Mouse (Mus musculus) T-cell, adult 2 months (primary cell): Measurements from ENCODE around the gene Ppargc1a.

Experiments
- DNase-seq: peaks from one replicate; pipeline ENCODE4 v3.0.0; 2022; ENCODE audit warnings: low spot score

The Ppargc1a gene

DNA sequence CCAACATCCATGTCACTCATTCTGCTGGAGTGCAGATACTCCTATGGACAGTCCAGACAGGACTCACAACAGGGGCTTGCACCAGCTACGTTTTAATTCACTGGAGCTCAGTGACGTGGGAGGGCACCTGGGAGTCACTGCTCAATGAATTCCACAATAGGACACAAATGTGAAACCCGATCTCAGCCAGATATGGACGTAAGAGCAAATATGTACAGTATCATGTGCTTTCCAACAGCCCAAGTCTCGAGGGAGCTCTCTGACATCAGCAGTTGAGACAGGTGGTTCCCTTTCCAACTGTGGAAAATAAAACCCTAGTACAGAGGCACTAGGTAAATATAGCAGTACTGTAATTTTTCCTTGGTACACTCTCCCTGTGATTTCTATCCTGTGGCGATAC, at the start of gene Ppargc1a:
Gene Ppargc1a, minus strand, starts transcription at position 68 of the 400 bp plus-strand sequence.
- no peak for DNase-seq

DNA sequence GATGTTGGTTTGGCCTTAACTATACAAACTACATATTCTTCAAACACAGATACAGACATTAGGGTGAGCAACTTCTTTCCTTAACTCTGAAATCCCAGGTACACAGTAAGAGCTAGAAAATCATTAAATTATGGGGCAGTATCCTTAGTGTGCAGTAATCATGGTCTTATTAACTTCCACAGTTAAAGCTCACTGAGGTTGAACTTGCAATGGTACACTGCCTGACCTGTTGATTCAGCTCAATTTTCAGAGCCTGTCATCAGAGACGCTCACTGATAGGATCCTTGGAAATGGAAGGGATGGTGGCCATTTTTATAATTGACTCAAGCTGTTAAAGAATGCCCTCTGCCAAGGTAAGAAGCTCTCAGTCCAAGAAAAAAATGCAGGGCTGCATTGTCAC, 49.4 kb upstream of the Ppargc1a start:
- no peak for DNase-seq

DNA sequence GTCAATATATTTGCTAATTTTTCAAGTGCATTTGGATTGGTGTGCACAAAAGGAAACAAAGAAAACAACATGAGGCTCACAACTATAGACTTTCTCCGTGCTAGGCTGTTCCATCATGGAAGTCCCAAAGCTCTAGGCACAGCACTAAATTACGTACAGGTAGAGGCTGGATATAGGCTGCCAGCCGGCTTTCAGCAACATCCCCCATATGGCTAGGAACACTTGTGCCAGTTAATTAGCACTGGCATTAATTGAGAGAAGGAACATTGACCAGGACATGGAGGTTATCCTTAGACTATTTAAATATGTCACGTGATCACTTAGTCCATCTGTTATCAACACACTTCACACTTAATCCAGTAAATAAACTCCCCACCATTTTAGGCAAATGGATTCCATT, 44.5 kb upstream of the Ppargc1a start:
- no peak for DNase-seq

DNA sequence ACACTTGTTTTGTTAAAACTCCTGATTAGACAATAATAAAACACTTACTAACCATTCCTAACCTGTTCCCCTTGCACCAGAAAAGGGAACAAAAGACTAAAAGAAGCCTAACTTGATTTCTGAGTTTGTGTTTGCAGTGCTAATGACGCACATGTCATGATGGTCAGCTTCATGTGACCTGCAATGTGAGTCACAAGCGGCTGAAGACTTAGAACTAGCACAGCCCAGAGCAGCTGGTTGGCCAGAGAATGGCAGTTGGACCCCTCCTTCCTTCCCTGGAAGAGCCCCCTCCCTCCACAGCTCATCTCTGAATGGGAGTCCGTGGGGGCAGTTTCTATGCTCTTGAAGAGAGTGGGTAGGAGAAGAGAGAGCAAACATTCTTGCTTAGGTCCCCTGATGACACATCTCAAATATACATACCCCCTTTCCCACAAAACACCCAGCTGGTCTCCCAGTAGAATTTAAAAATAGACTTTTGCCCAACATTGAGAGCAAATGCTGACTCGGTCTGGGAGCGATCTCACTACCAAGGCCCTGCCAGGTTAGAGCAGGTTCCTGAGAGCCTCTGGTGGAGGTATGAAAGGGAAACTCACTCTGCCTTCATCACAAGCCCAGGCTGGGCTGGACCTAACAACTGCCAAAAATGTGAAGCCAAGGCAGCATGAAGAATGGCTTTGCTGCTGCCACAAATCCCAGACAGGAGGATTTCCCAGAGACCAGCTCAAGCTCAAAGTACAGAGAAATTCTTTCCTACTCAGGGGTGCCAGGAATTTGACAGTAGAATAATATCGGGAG, 40.4 kb upstream of the Ppargc1a start:
- no peak for DNase-seq

DNA sequence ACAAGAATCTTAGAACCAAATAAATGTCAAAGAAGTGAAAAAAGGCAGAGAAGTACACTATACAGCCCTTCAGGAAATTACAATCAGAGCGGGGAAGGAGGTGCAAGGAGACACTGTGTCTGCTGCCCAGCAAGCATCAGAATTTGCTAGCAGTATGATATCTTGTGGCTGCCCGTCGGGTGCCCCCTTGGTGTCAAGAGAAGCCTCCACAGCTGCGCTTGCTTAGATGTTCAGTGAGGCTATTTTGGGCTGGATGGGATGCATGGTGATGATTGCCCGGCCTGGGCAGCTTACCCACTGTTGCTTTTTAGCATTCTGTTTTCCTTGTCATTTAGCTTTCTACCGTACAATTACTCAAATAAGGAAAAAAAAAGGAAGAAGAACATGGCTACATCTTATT, 32.0 kb upstream of the Ppargc1a start:
- DNase-seq: no peak

DNA sequence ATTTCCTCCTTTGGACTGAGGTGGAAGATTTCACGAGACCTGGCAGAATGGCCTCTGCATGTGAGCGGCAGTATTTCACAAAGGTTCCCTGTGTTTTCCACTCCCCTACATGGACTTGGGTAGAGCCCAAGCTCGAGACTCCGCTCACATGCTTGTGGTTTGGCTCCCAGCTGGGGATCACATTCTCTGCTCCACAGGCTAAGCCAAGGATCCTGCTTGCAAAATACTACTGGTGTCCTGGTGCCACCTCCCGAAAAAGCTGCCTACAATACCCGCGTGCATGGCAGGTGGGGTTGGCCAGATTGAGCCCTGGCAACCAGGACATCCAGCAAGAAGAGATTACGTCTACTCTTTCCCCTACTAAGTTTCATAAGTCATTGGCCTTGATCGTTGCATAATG, 28.1 kb upstream of the Ppargc1a start:
- DNase-seq: no peak

DNA sequence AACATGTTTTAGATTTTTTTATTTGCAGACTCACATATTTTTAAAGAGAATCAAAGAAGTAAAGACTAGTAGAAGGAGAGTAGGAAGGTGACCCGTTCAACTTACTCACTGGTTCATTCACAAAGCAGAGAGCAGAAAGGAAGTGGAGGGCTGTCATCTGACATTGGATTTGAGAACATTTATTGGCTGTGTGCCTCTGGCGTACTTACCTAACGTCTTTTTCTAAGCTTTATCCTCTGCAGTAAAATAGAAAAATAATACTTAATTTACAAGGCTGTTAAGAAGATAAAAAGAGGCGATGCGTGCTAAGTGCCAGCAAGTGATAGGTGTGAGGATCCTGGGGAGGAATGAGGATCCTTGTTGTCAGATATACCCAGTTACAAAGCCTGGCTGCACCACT, 24.7 kb upstream of the Ppargc1a start:
- no peak for DNase-seq

DNA sequence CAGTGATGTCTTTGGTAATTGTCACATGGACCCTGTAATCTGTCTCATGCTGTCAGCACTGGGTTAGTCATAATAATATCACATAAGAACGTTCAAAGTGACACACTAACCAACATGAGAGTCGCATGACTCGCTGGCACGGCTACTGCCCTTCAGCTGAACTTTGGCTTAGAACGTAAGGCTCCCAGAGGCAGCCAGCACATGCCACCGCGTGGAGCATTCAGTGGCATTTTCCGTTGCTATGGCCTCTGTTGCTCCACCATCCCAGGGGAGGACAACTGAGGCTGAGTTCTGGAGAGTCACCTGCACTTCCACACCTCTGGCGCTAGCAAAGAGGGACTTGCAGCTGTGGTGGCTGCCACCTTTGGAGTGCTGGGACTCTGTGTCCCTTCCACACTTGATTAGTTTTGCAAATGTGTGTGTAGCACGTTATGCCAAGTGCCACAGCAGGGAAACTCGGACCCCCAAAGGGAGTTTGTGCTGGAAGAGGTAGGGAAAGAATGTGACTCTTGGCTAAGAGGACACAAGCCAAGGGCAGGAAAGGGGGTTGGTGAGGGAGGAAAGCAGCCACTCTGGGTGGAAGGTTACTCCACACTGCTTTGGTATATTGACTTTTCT, 24.1 kb upstream of the Ppargc1a start:
- no peak for DNase-seq

DNA sequence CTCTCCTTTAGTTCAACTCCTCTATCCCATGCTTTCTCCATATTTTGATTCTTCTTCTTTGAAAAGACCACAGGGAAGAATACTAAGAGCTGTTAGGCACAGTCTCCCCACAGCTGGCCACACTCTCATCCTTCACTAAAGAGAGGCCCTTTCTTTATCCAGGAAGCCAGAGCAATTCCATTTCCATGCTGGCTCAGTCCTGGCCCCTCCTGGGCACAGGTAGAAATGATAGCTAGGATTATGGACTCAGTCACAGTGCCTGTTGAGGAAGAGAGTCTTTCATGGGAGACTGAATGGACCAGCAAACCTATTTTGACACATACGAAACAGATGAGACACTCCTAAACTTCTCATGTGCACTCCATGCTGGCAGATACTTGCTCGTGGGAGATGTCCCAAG, 18.7 kb upstream of the Ppargc1a start:
- no peak for DNase-seq

DNA sequence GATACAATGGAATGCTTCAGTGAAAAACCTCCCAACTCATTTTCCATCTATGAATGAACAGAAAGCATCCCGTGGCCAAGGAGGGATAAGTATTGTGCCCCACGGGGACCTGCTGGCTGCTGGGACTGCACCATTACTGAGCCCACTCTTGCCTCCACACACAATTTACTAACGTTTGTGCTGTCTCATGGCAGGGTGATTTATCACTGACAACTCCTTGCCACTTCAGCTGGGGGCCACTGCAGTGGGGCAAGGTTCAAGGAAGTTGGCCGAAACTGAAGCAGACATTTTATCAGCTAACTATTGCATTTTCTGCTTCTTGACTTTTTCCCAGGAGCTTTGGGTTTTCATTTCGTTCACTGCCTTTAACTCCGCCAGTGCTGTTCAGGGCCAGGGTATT, 17.5 kb upstream of the Ppargc1a start:
- no peak for DNase-seq

DNA sequence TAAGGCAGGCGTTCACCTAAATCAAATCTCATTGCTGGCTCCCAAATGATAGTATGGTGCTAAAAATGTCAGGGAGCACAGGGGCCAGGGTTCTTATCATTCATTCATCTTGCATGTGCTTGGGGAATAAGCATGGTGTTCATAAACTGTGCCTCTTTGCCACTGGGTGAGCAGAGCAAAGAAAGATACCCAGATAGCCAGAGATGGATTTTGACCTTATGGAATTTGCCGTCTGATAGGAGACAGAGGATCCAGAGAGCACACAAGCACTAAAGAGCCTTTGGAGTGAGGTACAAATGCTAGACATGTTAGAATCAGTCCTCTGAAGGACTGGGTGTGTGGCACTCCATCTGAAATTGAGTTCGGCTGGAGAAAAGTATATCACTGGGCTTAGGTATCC, 16.7 kb upstream of the Ppargc1a start:
- no peak for DNase-seq

DNA sequence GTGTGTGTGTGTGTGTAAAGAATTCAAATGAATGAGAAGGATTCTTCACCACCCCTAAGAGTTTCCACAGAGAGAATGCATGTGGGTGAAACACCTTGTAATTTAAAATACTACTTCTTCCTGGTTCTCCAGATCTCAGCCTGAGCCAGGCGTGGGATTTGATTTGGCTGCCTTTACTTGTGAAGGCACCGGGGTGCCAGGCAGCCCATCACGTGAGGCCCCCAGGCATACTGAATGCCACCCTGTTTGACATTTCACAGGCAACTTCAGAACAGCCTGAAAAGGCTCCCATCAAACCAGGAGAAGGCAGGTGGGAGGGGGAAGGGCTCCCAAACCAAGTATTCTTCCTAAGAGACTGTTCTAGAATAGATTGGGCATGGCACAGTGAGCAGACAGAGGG, 16.1 kb upstream of the Ppargc1a start:
- DNase-seq: no peak

DNA sequence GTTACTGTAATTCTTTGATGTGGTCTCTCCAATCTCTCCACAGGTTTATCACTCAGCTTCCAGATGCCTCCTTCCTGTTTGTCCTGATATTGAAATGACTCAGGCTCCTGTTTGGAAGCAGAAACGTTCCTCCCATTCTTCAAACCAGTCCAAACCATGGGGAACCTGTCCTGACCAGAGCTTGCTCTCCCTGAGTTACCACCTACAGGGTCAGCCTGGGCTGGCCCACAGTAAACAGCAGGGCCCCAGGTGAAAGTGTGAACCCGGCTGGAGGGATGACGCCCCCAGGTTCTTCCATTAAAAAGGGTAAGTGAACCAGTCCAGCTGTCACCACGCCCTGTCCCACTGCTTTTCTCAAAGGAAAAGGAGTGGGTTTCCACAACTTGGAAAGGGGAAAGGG, 15.5 kb upstream of the Ppargc1a start:
- DNase-seq: no peak

DNA sequence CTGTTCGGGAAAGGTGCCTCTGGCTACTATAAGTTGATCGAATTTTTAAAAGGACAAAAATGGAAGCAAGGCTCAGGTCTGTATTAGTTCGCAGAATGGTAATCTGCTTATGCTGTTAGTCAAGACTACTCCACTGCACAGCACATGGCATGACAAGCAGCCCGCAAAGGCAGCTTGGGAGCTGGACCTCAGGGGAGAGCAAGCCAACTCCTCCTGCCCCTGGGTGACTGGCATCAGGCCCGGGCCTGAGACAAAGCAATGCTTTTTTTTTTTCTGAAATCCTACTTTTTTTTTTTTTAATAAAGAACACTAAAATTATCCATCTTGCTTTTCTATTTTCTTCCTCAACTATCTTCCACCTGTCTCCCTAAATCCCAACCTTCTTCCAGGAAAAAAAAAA, 15.1 kb upstream of the Ppargc1a start:
- no peak for DNase-seq

DNA sequence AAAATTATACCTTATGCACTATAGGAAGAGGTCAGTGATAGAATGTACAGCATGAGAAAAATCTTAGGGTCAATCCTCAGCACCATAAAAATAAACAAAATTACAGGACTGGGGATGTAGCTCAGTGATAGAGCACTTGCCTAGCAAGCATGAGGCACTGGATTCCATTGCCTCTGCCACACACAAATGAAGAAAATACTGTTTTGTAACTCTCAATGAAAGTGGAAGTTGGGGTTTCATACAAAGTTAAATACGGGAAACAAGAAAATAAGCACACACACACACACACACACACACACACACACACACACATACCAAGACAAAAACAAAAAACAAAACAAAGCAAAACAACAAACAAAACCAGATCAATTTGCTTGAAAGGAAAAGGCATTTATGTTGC, 10.1 kb upstream of the Ppargc1a start:
- DNase-seq: no peak

DNA sequence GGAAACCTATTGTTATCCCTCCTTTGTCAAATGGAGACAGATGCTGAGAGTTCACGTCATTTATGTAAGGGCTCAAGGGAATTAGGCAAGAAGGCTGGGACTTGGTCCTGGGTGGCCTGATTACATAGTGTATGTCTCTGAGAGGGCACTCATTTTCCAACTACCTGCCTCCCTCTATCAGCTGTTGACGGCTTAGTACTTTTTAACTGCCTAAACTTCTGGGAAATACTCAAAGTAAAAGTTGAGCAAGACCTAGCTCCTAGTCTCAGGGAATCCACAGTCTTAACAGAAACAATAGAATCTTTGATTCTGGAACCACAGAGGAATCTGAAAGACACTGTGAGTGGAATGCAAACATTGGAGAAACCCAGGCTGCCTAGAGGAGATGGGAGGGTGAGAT, 6.2 kb upstream of the Ppargc1a start:
- no peak for DNase-seq

DNA sequence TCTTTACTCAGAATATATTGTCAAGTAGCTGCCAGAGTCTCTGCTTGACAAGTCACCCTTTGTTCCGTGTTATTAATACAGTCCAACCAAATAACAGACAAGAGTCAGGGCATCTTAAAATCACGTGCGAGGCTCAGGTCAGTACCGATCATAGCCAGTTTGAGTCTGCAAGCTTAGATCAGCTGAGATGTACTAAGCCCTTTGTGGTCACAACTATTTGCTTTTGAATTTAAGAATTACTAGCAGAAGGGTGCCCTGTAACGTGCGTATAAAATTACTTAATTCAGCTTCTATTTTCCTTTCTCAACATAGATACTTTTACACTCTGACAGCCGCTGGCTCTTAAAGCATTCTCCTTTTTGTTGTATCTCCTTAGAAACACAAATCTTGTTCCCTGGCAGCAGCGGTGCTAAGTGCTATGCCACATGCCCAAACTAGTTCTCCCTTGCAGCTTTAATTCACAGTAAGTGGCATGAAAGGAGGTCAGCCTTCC, 718 bp upstream of the Ppargc1a start:
- DNase-seq: no peak

DNA sequence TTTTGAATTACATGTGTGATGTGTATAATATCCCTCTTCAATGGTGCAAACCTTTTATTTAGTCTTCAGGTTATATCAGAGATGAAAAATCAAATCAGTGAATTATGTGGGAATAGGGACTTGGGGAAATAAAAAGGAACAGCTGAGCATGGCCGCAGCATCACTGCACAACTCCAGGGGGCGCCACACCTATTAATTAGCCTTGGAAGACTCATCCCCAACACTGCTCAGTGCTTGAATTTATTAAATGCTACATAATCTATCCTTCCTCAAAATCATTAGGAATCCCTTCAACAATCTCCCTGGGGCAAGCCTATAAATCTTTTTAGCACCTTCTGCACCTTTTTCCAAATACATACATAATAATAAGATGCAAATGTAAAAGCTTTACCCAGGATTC, 1.9 kb downstream of the Ppargc1a start:
- DNase-seq: no peak

DNA sequence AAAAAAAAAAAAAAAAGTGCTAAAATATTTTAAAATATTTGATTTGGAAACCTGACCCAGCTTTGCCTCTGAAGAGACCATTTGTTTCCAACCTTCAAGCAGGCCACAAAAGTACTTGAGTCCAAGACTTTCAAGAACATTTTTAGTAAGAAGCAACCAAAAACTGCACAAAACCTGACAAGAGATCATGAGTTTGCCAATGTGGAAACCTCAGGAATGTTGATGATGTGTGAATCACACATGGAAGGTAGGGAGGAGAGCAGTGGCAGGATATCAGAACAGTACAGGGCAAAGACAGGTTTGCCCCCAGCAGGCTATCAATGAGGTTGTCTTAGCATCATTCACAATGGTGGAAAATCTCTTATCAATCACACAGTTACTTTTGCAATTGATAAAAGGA, 2.5 kb downstream of the Ppargc1a start:
- no peak for DNase-seq

DNA sequence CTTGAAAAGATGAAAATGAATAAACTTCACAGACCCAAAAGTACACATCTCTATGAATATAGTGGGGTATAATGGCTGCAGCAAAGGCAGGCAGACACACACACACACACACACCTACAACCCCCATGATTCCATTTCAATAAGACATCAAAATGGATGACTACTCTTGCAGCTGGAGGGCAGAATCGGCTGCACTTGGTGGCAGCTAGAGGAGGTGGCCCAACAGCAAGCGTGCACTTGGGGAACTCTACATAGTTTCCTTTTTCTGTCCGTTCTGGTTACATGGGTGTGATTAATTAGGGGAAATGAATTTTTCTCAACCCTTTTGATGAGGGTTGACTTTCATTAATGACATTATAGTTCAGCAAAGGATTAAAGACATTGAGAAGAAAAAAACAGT, 4.0 kb downstream of the Ppargc1a start:
- no peak for DNase-seq

DNA sequence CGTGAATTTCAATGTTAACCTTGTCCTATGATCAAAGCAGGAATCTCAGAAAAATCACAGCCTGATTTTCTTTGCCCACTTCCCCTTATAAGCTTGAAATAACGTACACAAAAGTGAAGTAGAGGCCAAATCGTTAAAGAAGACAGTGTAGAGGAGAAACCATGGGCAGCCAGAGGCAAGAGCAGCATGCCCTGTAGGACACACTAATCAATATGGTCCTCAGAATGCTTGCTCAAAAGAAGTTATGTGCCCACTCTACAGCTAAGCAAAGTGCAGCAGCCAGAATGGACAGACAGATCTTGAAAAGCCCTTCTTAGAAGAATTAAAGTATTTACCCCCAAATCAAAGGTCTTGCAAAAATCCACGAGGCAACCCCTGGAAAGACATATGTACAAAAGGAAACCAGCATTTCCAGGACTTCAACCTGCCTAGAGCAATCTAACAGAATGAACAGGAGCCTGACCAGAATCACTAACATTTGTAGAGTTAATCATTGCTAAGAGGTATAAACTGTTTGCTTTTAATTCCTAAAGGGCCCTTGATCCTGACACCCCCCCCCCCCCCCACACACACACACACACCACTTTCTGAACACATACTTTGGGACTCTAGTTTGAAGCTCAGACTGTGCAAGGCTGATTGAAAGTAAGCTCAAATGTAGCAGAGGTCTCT, 9.8 kb downstream of the Ppargc1a start:
- DNase-seq: no peak

DNA sequence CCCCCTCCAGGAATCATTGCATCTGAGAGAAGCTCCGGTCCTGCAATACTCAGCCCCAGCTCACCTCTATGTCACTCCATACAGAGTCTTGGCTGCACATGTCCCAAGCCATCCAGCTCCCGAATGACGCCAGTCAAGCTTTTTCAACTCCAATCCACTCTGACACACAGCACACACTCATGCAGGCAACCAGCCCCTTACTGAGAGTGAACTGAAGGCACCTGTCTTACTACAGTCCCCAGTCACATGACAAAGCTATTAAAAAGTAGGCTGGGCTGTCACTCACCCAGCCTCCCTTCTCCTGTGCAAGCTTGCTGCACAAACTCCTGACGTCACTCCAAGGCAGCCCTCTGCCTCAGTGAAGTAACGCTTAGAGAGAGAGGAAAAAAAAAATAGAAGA, 13.9 kb downstream of the Ppargc1a start:
- peak; percentile 2 for DNase-seq

DNA sequence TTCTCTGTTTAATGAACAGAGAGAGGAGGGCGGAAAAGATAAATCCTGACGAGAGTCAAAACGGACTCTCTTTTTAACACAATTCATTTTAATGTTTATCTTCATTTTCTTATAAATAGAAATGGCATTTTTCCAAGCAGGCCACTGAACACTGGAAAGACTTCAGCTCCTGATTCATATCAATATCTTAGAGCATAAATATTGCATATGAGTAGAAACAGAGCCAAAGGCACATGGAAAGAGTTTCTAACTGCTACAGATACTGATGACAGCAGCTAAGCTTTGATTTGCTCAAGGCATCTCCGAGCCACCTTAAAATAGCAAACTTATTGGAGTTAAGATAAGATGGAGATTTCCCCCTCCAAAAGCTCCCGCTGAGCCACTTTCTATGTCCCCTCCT, 14.3 kb downstream of the Ppargc1a start:
- DNase-seq: no peak
